Mouse (Mus musculus): ENCODE measurements around the gene Olfr1261.

DNA sequence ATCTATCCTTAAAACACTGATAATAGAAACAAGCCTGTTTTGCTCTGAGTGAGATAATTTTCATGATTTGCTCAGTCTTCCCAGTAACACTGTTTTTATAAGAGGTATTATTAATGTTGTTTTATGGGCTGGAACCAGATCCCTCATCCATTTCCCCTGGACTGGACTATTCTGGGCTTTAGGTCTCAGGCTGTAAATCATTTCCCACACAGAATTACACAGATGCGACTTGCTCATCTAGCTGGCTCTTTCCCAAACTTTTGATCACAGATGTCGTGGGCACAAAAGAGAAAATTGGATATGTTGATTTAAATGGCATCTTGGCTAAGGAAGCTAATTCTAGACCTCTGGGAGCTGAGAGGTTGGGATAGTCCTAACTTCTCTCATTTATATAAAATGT lies 16.8 kb upstream of the Olfr1261 start, which contains the start of gene Olfr1260:
- no peak for TF ChIP-seq CTCF (conservative IDR thresholded peaks at IDR 0.05; ENCODE audit: insufficient read depth, insufficient read length, low read depth, low read length)
- TF ChIP-seq POLR2A (IDR thresholded peaks at IDR 0.05; ENCODE audit: low read depth, low read length), result no peak
